9 mouse cellular contexts compared by ENCODE assay signal in the genomic region with DNA sequence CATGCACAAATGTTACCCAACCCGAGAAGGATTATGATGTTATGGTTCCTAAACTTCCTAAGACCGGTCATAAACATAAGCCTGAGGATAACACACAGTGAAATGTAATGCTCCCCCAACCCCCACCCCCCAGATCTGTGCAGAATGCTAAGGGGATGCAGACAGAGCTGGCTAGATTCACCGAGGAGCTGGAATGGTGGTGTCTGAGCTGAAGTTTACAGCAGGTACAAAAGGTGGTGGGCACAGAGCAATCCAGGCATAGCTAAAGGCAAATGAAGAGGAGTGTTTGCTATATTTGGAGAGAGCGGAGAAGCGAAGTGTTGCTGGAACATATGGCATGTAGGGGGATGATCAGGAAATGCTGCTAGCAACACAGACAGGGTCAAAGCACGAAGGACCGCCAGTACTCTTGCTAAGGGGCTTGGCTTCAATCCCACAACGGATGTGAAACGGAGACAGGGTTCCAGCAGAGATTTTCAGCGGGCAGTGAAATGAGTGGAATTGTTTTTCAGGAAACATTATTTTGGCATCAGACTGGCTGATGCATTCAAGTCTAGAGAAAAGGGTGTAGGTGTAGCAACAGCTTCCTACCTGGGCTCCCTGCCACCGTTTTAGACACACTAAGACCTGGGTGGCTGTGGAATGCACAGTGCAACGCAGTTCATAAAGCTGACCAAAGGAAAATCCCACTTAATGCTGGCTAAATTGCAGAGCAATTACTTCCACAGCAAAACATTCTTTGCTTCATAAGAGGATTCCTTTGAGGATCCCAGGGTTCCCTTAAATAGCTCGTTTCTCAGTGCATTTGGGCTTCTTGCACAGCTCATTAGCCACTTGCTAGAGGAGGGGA.
A peak's percentile ranks its signal among the peaks of the same experiment; 100 is the strongest.
DNase-seq lines count a peak whose midpoint lies in the region; ATAC-seq and TF ChIP-seq lines count a peak whose summit lies in the region.
"Had no signal": no experiment of that assay in that cellular context is flagged by ENCODE, and none has a peak within 500 bp of the region (broad histone marks: within the 10 kb centered on the region; RNA-seq: fewer than 3 reads in every experiment).

No protein-coding gene starts in this region.

- no peak overlapping the region for H3K27ac ChIP-seq in heart, embryonic 14.5 days (replicated peaks in 1 of 2; ENCODE audit: control insufficient read depth in 1 of 2, insufficient read depth in 1 of 2, low read depth in 2 of 2, low read length in 2 of 2)
- 0 out of 2 replicates have a peak overlapping the region, but pooled peaks have one; percentile 31 for H3K27ac ChIP-seq in forebrain, embryonic 12.5 days

- H3K4me2 ChIP-seq in heart, embryonic 14.5 days (ENCODE audit: low read length) = peak overlapping the region; percentile 21; the same call in 1 of the 2 replicates
- peak overlapping the region; percentile 19; the same call in 1 of the 2 replicates for H3K4me2 ChIP-seq in forebrain, embryonic 12.5 days

- H3K9me3 ChIP-seq in heart, embryonic 14.5 days (ENCODE audit: control insufficient read depth, low read length) = no peaks in the 10 kb centered on the region
- H3K9me3 ChIP-seq in forebrain, embryonic 12.5 days = no peaks in the 10 kb centered on the region
- H3K9me3 ChIP-seq: megakaryocyte, embryonic 14.5 days had no signal

- no peak for TF ChIP-seq CTCF in Patski (IDR thresholded peaks at IDR 0.05)

- H3K4me1 ChIP-seq in heart, embryonic 14.5 days (ENCODE audit: control insufficient read depth in 2 of 2, insufficient read depth in 2 of 2, low read length in 2 of 2) = peaks cover 0 to 3% of the 10 kb centered on the region in 2 experiments; a peak in 1 of 4 replicates
- peaks cover 4% of the 10 kb centered on the region; the same call in 1 of the 2 replicates for H3K4me1 ChIP-seq in forebrain, embryonic 12.5 days
- H3K4me1 ChIP-seq: megakaryocyte, embryonic 14.5 days had no signal

- H3K27me3 ChIP-seq in heart, embryonic 14.5 days (ENCODE audit: control insufficient read depth, insufficient read depth, low read length) = no peaks in the 10 kb centered on the region
- H3K27me3 ChIP-seq in Patski = no peaks in the 10 kb centered on the region
- no peaks in the 10 kb centered on the region for H3K27me3 ChIP-seq in forebrain, embryonic 12.5 days
- H3K27me3 ChIP-seq: megakaryocyte, embryonic 14.5 days had no signal

- POLR2A ChIA-PET in Patski (lab: Charles Lee) = no interaction called here

- no peak for ATAC-seq in heart, embryonic 14.5 days (ENCODE audit: insufficient number of reproducible peaks, insufficient read depth, low FRiP score, low read depth)
- peak; percentile 85 for ATAC-seq in Patski
- peak; percentile 73; the same call in 1 of the 2 replicates for ATAC-seq in forebrain, embryonic 12.5 days (ENCODE audit: low FRiP score)
- ATAC-seq in megakaryocyte, adult 5-6 weeks (ENCODE audit: poor library complexity, severe bottlenecking) = no peak

- H3K9ac ChIP-seq in heart, embryonic 14.5 days (ENCODE audit: low read length) = no peak overlapping the region
- H3K9ac ChIP-seq in forebrain, embryonic 12.5 days = no peak overlapping the region

- no peak overlapping the region for H3K4me3 ChIP-seq in heart, embryonic 14.5 days (ENCODE audit: control insufficient read depth in 1 of 2, insufficient read depth in 1 of 2, low read depth in 1 of 2, low read length in 2 of 2)
- H3K4me3 ChIP-seq in forebrain, embryonic 12.5 days (replicated peaks) = no peak overlapping the region
- H3K4me3 ChIP-seq: megakaryocyte, embryonic 14.5 days had no signal

- WGBS in heart, embryonic 14.5 days = 57% methylated on average over 13 of the region's 13 CpGs
- WGBS in forebrain, embryonic 12.5 days = 34% methylated on average over 13 of the region's 13 CpGs

- DNase-seq in heart, adult 11 months = no peak
- DNase-seq in Patski (ENCODE audit: low read depth, low spot score) = peak; percentile 34
- peak; percentile 50 for DNase-seq in layer of hippocampus, adult 9-11 months
- DNase-seq in right cerebral cortex, adult 18-20 months = peak; percentile 72
- DNase-seq in spleen, adult 18-20 months = no peak

- in situ Hi-C loops in Patski (cut with MboI; ENCODE audit: low pct_unique_long_range_greater_than_20kb) = no loop called here

- H3K36me3 ChIP-seq in heart, embryonic 14.5 days (ENCODE audit: control insufficient read depth, insufficient read depth, low read length) = no peaks in the 10 kb centered on the region
- no peaks in the 10 kb centered on the region for H3K36me3 ChIP-seq in forebrain, embryonic 12.5 days (replicated peaks)

- CTCF ChIA-PET in Patski (lab: Charles Lee) = interaction anchor here (1.1 kb wide), 1 partner anchor 9 kb away, joined by 3 read pairs; no protein-coding TSS in a partner anchor

Comparison
In these comparisons a context has a peak if more than half of its experiments do, and no peak if none do; other contexts are left out.
1. ATAC-seq: peak in Patski (single experiment) and forebrain, embryonic 12.5 days (single experiment); none in heart, embryonic 14.5 days (single experiment) and megakaryocyte, adult 5-6 weeks (single experiment).
2. DNase-seq: peak in Patski (single experiment), layer of hippocampus, adult 9-11 months (single experiment) and right cerebral cortex, adult 18-20 months (single experiment); none in heart, adult 11 months (single experiment) and spleen, adult 18-20 months (0 of 2).